Mouse (Mus musculus) activated CD4-positive, CD25-positive, alpha-beta regulatory T cell (primary cell): ENCODE data around the gene Scn3a. TPM values are rescaled to one million over a fixed set of nuclear protein-coding genes. Genes with fewer than 3 reads are reported as not detected.

Source experiments
- polyA plus RNA-seq, 2 experiments: library from polyadenylated mRNA; unstranded; fragments of 100-300 nt; shearing (Covaris generic); gene quantifications; one replicate each; pipeline ENCODE4 v1.2.1; 2017

Scn3a gene
- under 1 TPM; 0.05 to 0.52 TPM for polyA plus RNA-seq

GRCm38 (mm10) chr2:65566793-65567787, at the start of gene Scn3a:
TSS of gene Scn3a (minus strand) at chr2:65567627.

Other genes with a start within 250 kb of the Scn3a start
- gene Slc38a11, start 203.6 kb downstream of the Scn3a start, polyA plus RNA-seq: under 1 TPM; 0.11 to 0.58 TPM
- under 1 TPM; 0.10 to 0.12 TPM for gene Scn2a, start 53.1 kb upstream of the Scn3a start, polyA plus RNA-seq